Mouse (Mus musculus) heart, adult 11 months (tissue): Measurements from ENCODE around the gene Prorsd1.
"Not testable (repeated sequence)": the region's sequence is repeated elsewhere in the genome, so short reads cannot be mapped to it uniquely, and the experiment has no call there.

Experiments used
- DNase-seq: peaks from one replicate; pipeline ENCODE4 v3.0.0; 2022

The Prorsd1 gene

DNA sequence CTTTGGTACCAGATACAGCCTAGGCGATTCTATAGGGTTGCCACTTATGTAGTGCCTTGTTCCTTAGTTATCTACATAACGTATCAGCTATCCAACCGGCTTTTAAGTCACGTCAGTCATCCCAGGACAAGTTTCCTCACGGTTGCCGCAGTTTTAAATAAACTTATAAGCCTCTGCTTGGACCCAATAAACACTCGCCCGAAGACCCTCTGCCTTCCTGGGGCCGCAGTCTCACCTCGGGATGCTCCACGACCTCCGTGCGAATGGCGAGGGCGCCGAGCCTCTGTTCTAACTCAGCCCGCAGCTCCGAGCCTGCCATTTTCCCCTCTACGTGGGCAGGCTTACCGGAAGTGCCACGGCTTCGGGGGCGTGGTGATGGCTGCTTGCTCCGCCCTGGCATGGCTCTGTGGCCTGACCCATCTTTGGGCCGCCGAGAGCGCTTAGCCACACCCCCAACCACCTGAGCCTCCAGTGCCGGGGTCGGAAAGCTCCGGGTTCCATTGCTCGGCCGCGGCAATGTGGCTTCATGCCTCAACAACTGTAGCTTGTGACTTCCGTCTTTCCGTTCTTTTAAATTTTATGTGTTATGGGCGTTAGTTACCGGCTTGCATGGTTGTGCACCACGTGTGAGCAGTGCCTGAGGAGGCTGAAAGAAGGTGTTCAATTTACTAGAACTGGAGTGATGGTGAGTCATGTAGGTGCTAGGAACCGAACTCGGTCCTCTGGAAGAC lies at the start of gene Prorsd1:
TSS of gene Prorsd1 (minus strand) at position 352 of the 731 bp plus-strand sequence.
- DNase-seq = peak; percentile 99

DNA sequence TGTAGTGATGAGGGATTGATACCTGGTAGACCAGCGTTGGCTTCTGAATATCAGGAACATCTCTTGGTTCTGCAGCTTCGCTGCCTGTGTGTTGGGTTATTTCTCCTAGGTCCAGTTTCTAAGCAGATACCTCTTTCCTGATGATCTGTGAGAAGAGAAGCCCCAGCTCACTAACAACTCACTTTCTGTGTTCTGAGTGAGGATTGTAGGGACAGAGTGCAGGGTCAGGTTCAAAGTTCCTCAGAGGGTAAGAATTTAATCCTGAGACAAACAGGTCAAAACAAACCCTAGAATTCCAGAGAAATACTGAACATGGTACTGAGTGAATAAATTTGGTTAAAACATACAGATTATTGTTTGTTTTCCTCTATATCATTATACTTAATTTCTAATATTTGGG lies 48.6 kb upstream of the Prorsd1 start:
- no peak for DNase-seq

DNA sequence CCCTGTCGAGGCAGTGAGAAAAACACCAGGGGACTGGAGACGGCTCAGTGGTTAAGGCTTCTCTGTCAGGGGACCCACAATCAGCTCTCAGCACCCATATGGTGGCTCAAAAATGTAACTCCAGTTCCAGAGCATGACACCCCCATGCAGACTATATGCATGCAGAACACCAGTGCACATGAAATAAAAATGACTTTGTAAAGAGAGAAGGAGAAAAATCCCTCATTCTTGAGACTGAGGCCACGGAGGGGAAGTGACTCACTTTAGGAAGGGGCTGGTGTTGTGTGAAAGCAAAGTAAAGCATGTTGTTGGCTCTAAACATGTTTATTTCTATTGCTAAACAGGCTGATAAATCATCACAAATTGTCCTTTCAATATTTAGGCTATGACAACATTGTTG lies 46.2 kb upstream of the Prorsd1 start:
- no peak for DNase-seq

DNA sequence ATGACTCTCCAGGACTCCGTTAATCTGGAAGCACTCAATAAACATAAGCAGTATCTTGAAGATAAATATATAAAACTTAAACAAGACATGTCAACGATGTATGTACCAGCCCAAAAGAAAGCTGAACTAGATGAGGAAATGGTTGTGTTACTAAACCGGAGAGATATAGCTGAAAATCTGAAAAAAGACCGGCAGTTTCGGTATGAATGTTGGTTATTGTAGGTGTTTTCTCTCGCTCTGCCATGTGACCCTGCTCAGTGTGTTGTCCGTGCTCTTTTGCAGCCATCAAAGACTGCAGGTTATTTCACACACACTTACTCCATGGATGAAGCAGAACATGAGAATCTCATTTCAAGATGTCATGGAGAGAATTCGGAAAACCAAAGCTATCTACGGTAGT lies 45.6 kb upstream of the Prorsd1 start:
- no peak for DNase-seq

DNA sequence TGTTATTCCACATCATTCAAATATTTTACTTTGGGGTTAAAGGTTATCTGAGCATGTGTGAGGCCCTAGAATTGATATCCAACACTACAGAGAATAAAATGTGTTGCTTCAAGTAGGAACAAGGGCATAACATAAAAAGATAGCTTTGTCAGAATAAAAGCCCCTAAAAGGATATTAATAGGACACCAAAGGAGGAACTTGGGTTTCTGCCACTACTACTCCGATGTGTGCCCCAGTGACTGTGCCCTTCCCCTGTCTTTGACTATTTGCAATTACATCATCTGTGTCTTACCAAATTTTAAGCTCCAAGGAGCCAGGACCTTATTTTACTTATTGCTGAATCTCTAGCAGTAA lies 34.6 kb upstream of the Prorsd1 start:
- DNase-seq = peak; percentile 90

- DNase-seq = no peak
Measured at GRCm38 (mm10) chr11:29548504-29549424, 33.9 kb upstream of the Prorsd1 start.

DNA sequence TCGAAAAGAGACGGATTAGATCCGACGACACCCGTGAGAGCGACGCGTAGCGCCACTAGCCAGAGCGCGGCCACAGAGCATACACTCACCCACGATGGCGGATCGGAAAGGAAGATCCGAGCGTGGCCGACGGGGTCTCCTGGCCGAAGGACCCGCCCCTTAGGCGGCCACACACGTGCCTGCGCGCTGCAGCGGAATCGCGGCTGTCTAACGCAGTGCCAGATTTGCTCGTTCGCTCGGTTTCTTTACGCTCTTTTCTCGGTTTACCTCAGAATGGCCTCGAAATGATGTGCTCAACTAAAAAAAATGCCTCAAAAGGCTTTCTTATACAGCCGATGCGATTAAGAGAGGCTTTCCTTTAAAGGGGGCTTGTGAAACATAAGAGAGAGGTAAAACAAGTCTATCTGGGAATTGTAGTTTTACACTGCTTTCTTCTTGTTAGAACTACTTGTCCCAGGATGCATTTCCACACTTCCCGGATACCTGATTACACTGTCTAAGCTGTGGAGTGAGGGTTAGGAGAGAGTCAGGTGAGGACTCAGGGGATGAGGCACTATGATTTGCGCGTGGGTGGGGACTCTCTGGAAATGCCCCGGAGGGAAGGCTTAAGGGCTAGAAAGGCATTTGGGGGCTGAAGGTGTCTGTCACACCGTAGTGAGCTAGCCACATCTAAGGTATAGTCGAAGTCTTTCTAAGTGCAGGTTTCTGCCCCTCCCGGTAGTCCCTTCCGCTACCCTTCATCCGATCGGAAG lies 33.1 kb upstream of the Prorsd1 start, which contains the start of the genes Clhc1 and Rps27a:
TSS of gene Clhc1 (plus strand) at position 199 of the 752 bp plus-strand sequence.
TSS of gene Rps27a (minus strand) at position 358 of the 752 bp plus-strand sequence.
- DNase-seq = peak; percentile 99

- DNase-seq = no peak
Measured at GRCm38 (mm10) chr11:29547249-29547751, 32.5 kb upstream of the Prorsd1 start.

- no peak for DNase-seq
Measured at GRCm38 (mm10) chr11:29546762-29547161, 31.9 kb upstream of the Prorsd1 start.

GRCm38 (mm10) chr11:29546297-29546696 lies 31.5 kb upstream of the Prorsd1 start:
- DNase-seq = not testable (repeated sequence)

DNA sequence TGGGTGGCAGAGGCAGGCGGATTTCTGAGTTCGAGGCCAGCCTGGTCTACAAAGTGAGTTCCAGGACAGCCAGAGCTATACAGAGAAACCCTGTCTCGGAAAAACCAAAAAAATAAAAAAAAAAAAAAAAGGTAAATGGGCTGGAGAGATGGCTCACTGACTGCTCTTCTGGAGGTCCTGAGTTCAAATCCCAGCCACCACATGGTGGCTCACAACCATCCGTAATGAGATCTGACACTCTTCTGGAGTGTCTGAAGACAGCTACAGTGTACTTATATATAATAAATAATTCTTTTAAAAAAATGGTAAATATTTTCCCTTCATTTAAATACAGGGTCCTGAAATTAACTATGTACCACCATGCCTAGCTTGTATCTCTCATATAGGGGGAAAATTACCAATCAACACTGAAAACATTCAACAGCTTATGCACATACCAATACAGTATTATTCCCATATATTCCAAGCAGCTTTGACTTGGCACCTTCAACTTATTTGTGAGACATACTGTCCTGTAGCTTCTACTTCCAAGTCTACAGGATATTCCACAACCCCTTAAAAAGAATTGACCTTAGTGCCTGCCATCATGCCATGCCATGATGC lies 30.4 kb upstream of the Prorsd1 start:
- DNase-seq = not testable (repeated sequence)

GRCm38 (mm10) chr11:29544225-29544945 lies 29.6 kb upstream of the Prorsd1 start:
- DNase-seq = no peak

DNA sequence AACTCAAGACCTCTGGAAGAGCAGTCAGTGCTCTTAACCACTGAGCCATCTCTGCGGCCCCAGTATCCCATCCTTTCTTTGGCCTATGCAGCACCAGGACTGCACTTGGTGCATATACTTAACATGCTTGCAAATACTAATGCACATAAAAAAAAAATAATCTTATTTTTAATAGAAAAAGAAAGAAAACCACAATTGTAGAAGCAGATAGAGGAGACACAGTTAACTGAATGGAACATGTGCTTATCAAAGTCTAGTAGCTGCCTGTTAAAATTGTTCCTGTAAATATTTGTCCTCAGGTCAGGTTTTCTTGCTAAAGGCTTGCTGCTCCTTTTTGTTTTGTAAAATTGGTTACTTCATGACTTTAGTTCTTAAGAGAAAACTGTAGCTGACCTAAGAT lies 23.4 kb upstream of the Prorsd1 start:
- no peak for DNase-seq

- DNase-seq = peak; percentile 99
Measured at GRCm38 (mm10) chr11:29525988-29526794, 11.4 kb upstream of the Prorsd1 start, which contains the start of gene Mtif2. Mtif2 (plus strand) TSS chr11:29526408.

GRCm38 (mm10) chr11:29514325-29514681 lies 530 bp downstream of the Prorsd1 start:
- no peak for DNase-seq

GRCm38 (mm10) chr11:29512818-29513535 lies 1.9 kb downstream of the Prorsd1 start:
- DNase-seq = no peak

DNA sequence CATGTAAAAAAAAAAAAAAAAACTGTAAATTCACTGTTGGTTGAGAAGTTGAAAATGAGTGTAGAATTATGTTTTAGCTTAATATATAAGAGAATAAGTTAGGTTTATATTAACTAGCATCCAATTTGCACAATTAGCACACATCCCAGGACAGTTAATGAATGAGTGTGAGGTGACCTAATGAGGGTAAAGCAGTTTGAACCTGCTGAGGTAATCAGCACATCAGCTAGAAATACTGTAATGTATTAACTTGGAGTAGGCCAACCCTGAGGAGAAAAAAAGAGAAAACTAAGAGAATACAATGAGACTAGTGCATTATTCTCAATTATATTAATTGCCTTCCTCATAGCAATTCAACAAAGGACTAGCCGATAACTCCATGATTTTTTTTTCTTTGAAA lies 5.4 kb downstream of the Prorsd1 start:
- no peak for DNase-seq

DNA sequence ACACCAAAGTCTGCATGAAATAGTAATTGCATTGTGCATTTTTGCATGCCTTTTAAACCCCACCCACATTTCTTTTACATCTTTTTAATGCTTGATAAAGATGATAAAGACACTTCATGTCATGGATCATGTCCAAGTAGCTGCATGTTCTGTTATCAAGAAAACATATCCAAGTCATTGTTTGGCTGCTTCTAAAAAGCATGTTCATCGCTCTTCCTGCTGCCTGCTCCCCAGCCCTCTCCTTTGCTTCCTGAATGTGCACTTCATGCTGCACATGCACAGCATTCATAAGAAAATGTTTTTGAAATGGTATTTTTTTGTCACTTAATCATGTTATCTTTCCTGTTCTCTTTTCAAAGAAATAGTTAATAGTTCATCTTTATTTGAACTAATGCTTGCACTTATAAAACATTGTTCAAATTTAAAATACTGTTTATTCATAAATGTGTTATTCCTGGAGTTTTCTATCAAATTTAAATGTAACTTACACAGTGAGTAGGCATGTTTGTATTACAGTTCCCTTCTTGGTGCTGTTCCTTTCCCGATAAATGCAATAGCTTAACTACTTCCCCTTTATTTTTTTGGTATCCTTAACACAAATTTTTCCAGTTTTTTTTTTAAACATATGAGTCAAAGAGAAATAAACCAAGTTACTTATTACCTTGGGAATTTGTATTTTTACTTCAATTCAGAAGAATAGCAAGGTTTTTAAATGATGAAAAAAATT lies 9.8 kb downstream of the Prorsd1 start:
- DNase-seq = no peak
